Mouse (Mus musculus) bone marrow macrophage, adult 2 months (primary cell): ENCODE results near the gene Rnf169.

Experiments used
- CTCF ChIP-seq: IDR thresholded peaks from 2 replicates; pipeline ENCODE4 v1.5.1; 2012; ENCODE audit warnings: low read depth, mild to moderate bottlenecking, low read length, moderate library complexity
- POLR2A ChIP-seq: IDR thresholded peaks from 2 replicates; pipeline ENCODE4 v1.6.1; 2012; ENCODE audit warnings: mild to moderate bottlenecking, low read depth, low read length, borderline replicate concordance

- no peak for TF ChIP-seq CTCF
- no peak for TF ChIP-seq POLR2A
These were observed 60.3 kb downstream of the Rnf169 start for GRCm38 (mm10) chr7:99919971-99920370.
